Mouse (Mus musculus) spleen, adult 2 months (tissue): ENCODE measurements around the gene Gimap5. TPM values are rescaled to one million over a fixed set of nuclear protein-coding genes. Genes with fewer than 3 reads are reported as not detected.

Experiments used
- DNase-seq, 2 experiments: peaks; one replicate each; pipeline versions ENCODE4 v3.0.0 to v3.0.0-alpha.2; 2012 to 2021; ENCODE audit warnings: low spot score in 2 of 2, low read depth in 1 of 2
- H3K27ac ChIP-seq: fragments of 200-500 bp; 2 replicates; pipeline ENCODE4 v1.5.1; 2012; ENCODE audit warnings: low read length, inconsistent platforms; ENCODE audit not compliant: insufficient read depth
- H3K27me3 ChIP-seq: fragments of 200-500 bp; 2 replicates; pipeline ENCODE4 v1.6.1; 2012; ENCODE audit warnings: mild to moderate bottlenecking, moderate library complexity, low read length, inconsistent platforms; ENCODE audit not compliant: control insufficient read depth, insufficient read depth
- H3K36me3 ChIP-seq: fragments of 200-500 bp; 2 replicates; pipeline ENCODE4 v1.6.1; 2012; ENCODE audit warnings: mild to moderate bottlenecking, low read length, inconsistent platforms; ENCODE audit not compliant: control insufficient read depth, insufficient read depth
- H3K4me1 ChIP-seq: fragments of 200-500 bp; 2 replicates; pipeline ENCODE4 v1.6.1; 2011; ENCODE audit warnings: inconsistent platforms; ENCODE audit not compliant: control insufficient read depth, insufficient read depth, insufficient read length
- H3K4me3 ChIP-seq: fragments of 200-500 bp; 2 replicates; pipeline ENCODE4 v1.5.1; 2011; ENCODE audit warnings: mild to moderate bottlenecking, inconsistent platforms; ENCODE audit not compliant: insufficient read depth, insufficient read length; ENCODE audit errors: extremely low read depth
- CTCF ChIP-seq: fragments of 200-500 bp; IDR thresholded peaks from 2 replicates; pipeline ENCODE4 v1.5.1; 2011; ENCODE audit warnings: mild to moderate bottlenecking, inconsistent platforms; ENCODE audit not compliant: insufficient read depth, insufficient read length, insufficient replicate concordance; ENCODE audit errors: extremely low read depth
- POLR2A ChIP-seq: fragments of 200-500 bp; IDR thresholded peaks from 2 replicates; pipeline ENCODE4 v1.6.1; 2011; ENCODE audit warnings: low read depth, low read length, inconsistent platforms
- WGBS: fragments of 180-500 bp; shearing (Covaris S2); methylation state at CpG from one replicate; pipeline ENCODE4 v1.1.7; 2018; 5-methylcytosine and 5-hydroxymethylcytosine counted together
- polyA plus RNA-seq: library from polyadenylated mRNA; depleted of rRNA; stranded (reverse); fragments of >200 nt; gene quantifications from 2 replicates; pipeline ENCODE4 v1.2.3, GENCODE M21; 2012; rRNA removed

Gimap5 gene
- 74.0 and 90.0 TPM in 2 replicates for polyA plus RNA-seq

DNA sequence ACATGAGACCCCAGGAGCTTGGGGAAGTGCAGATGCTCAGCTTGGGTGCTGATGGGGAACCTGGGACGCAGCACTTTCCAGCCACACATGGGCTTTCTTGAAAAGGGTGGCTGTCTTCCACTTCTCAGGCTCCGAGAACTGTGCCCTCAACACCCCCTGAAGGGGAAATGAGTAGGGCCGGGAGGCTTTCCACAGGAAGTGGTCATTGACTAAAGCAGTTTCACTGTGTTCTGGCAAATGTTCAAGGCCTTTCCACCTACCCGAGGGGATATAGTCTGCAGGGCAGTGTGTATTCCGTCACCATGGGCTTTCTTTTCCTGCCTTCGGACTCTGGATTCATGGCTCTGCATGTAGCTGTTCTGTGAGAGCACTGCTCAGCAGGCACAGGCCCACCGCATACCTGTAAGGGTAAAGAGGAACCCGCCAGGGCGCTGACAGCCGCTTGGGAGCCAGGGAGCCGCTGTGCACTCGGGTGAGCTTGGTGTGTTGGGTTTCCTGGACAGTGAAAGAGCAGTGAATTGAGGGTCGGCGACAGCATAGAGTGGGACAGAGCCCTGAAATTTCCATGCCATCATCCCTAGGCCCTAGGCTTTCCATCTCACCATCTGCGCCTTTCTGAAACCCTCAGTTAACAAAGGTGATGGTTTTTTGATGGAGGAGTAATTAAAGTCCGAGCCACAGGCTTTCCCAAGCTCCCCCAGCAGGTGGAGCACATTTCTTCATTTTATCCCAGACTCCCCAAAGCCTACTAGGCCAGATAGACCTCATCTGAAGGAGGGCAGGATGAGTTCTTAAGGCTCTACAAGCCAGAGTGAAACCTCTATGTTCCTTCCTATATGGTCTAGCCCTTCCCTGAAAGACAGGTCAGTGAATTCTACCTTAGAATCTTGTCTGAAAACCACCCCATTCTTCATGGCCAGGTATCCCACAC is at the start of gene Gimap5:
Gimap5 (plus strand) TSS at position 239 of the 931 bp plus-strand sequence.
- 4% methylated on average over 16 of the region's 16 CpGs for WGBS
- Histone ChIP-seq H3K27ac (peak within 1 kb of the TSS; percentile 98), H3K4me1 (peaks cover 27% of the 10 kb centered on the region), H3K36me3 (peaks cover 20% of the 10 kb centered on the region), H3K27me3 (no peaks in the 10 kb centered on the region), H3K4me3 (peak within 1 kb of the TSS; percentile 72)
- DNase-seq = peak; percentile 74 to 83
- TF ChIP-seq POLR2A = peak; percentile 68
- TF ChIP-seq CTCF = 0 out of 2 replicates have a peak, but pooled peaks have one; percentile 6

DNA sequence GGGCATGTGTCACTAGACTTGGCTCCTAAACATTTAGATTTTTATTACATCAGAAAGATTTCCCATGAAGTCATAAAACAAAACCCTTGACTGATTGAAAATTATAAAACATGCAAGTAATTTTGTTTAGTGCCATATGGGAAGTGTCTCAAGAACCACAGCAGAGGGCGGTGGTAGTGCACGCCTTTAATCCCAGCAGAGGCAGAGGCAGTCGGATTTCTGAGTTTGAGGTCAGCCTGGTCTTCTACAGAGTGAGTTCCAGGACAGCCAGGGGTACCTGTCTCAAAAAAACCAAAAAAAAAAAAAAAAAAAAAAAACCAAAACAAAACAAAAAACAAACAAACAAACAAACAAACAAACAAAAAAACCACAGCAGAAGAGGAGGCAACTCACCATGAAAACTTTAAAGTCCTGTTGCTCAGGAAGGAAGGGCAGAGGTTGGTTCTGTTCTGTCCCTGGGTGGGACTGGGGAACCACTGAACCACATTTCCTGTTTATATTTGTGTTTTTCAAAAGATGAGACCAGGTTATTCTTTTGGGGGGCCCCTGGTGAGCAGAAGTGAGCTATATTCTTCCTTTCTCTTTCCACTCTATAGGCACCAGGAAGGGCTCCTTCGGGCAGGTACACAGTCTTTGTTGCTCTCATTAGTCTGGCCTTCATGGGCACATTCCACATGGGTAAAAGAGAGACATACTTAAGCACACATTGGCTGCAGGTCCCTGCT is 49.0 kb upstream of the Gimap5 start:
- TF ChIP-seq POLR2A (no peak), CTCF (no peak)
- peaks cover 9% of the 10 kb centered on the region for H3K36me3 ChIP-seq
- peak overlapping the region; percentile 81 for H3K27ac ChIP-seq
- peak in 1 of 2 experiments; percentile 6 for DNase-seq
- WGBS = 86% methylated on average over 4 of the region's 4 CpGs
- H3K27me3 ChIP-seq = no peaks in the 10 kb centered on the region
- H3K4me1 ChIP-seq = peaks cover 43% of the 10 kb centered on the region
- no peak overlapping the region for H3K4me3 ChIP-seq

DNA sequence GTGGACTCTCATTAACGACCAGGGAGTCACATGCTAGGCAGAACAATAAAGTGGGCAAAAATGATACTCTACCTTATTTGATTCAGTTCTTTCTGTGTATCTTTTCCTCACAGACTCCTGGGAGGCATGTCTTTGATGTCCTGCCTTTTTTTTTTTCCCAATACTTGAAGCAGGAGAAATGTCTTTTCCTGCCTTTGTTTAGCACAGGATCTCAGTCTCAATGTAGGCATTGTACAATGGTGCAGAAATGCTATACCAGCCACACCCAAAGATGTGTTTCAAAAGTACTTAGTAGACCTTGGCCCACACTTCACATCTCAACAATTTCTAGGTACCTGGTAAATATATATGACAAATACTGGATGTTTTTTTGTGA is 48.5 kb upstream of the Gimap5 start:
- Histone ChIP-seq H3K27me3 (no peaks in the 10 kb centered on the region), H3K27ac (peak overlapping the region; percentile 81), H3K4me1 (peaks cover 46% of the 10 kb centered on the region; the same call in 1 of the 2 replicates), H3K36me3 (peaks cover 12% of the 10 kb centered on the region), H3K4me3 (no peak overlapping the region)
- DNase-seq = no peak
- 53% methylated on average over 1 of the region's 1 CpGs for WGBS
- TF ChIP-seq CTCF (no peak), POLR2A (no peak)

DNA sequence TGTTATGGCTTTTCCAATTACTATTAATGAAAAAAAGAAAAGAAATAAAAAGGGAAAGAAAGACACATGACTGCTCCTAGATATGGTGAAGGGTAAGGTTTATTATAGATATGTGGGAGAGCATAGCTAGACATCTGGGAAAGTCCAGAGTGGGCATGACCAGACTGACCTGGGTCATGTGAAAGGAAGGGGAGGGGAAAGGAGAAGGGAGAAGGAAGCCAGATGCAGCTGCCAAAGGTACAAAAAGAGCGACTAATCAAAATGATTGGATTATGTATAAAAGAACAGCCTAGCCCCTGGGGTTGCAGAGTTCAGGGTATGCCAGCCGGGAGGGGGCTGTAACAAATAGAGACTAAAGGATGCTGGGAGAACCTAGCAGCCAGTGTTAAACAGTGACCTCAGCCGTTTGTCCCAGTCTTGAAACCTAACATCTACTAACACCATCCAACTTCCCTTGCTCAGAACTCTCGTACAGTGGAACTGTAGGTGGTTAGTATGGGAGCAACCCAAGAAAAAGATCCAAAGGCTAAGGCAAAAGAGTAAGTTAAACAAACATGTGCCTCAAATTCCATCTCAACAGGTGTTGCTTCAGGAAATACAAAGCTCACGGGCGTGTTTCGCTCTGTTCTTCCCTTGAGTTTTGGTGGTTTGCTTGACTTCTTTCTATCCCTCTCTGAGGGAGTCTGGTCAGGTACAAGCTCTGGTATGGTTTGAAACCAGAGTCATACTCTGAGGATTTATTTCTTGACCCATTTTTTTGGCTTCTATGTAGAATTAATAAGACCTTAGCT is 47.7 kb upstream of the Gimap5 start:
- peak in 1 of 2 experiments; percentile 2 for DNase-seq
- H3K4me1 ChIP-seq = peaks cover 52% of the 10 kb centered on the region; the same call in 1 of the 2 replicates
- 44% methylated on average over 7 of the region's 7 CpGs for WGBS
- H3K4me3 ChIP-seq = no peak overlapping the region
- no peaks in the 10 kb centered on the region for H3K27me3 ChIP-seq
- TF ChIP-seq CTCF (no peak), POLR2A (no peak)
- peak overlapping the region; percentile 92 for H3K27ac ChIP-seq
- peaks cover 19% of the 10 kb centered on the region for H3K36me3 ChIP-seq

DNA sequence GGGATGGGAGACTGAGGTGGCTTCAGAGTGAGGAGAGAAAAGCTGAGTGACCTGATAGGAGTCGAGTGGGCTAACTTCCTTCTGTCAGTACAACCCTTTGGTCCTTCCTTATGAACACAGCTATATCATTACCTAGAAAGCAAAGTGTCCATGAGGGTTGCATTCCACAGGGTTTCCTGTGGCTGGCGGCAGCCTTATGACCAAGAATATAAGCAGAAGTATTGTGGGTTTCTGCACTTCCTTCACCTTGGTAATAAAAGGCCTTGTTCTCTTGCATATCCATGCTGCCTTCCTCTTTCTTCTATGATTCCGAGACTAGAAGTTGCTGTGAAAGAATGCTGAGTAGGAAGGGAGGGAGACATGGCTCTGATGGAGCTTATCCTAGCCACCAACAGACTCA is 47.1 kb upstream of the Gimap5 start:
- 11% methylated on average over 3 of the region's 3 CpGs for WGBS
- H3K27ac ChIP-seq = peak overlapping the region; percentile 92
- DNase-seq = peak in 1 of 2 experiments; percentile 12

More for the DNA sequence above, 47.1 kb upstream of the Gimap5 start:
- Histone ChIP-seq H3K4me1 (peaks cover 52% of the 10 kb centered on the region; the same call in 1 of the 2 replicates), H3K36me3 (peaks cover 20% of the 10 kb centered on the region), H3K27me3 (no peaks in the 10 kb centered on the region), H3K4me3 (no peak overlapping the region)
- TF ChIP-seq POLR2A (no peak), CTCF (no peak)
